8 mouse cellular contexts compared by ENCODE assay signal in genomic region chr11:100702081-100702851, GRCm38 (mm10). TPM values are rescaled to one million over a fixed set of nuclear protein-coding genes. Genes with fewer than 3 reads are reported as not detected.
DNase-seq lines count a peak whose midpoint lies in the region; ATAC-seq lines count a peak whose summit lies in the region.

No protein-coding gene starts in this region.

- H3K9me3 ChIP-seq in forebrain, embryonic 12.5 days, result no peaks in the 10 kb centered on the region
- no peaks in the 10 kb centered on the region for H3K9me3 ChIP-seq in hindbrain, embryonic 15.5 days
- no peaks in the 10 kb centered on the region for H3K9me3 ChIP-seq in limb, embryonic 11.5 days (ENCODE audit: control insufficient read depth, low read length)
- H3K9me3 ChIP-seq in midbrain, embryonic 13.5 days, result no peaks in the 10 kb centered on the region
- H3K9me3 ChIP-seq in stomach, embryonic 15.5 days, result no peaks in the 10 kb centered on the region

- H3K4me2 ChIP-seq in forebrain, embryonic 12.5 days, result peak overlapping the region; percentile 29
- peak overlapping the region; percentile 25; the same call in 1 of the 2 replicates for H3K4me2 ChIP-seq in hindbrain, embryonic 15.5 days
- no peak overlapping the region for H3K4me2 ChIP-seq in limb, embryonic 11.5 days (ENCODE audit: low read depth, severe bottlenecking)
- no peak overlapping the region for H3K4me2 ChIP-seq in midbrain, embryonic 13.5 days (replicated peaks)
- peak overlapping the region; percentile 46 for H3K4me2 ChIP-seq in stomach, embryonic 15.5 days

- DNase-seq in ovary, postnatal 14 days (ENCODE audit: low spot score), result peak; percentile 64
- DNase-seq in ovary, postnatal 36 days (ENCODE audit: low spot score), result no peak
- DNase-seq in c-Kit-positive CD71-positive TER-119-negative erythroid progenitor cells, embryonic 14.5 days (ENCODE audit: low read depth), result peak; percentile 68
- peak; percentile 78 for DNase-seq in limb, embryonic 11.5 days (ENCODE audit: low spot score)

- H3K27me3 ChIP-seq in forebrain, embryonic 12.5 days, result peaks cover 9% of the 10 kb centered on the region; the same call in 1 of the 2 replicates
- H3K27me3 ChIP-seq in hindbrain, embryonic 15.5 days, result 0 out of 2 replicates have a peak, but pooled peaks cover 5% of the 10 kb centered on the region
- no peaks in the 10 kb centered on the region for H3K27me3 ChIP-seq in limb, embryonic 11.5 days (ENCODE audit: control insufficient read depth, insufficient read depth, low read length)
- H3K27me3 ChIP-seq in midbrain, embryonic 13.5 days, result peaks cover 14% of the 10 kb centered on the region; the same call in 1 of the 2 replicates
- no peaks in the 10 kb centered on the region for H3K27me3 ChIP-seq in stomach, embryonic 15.5 days (replicated peaks)

- no peak overlapping the region for H3K4me3 ChIP-seq in forebrain, embryonic 12.5 days (replicated peaks)
- H3K4me3 ChIP-seq in hindbrain, embryonic 15.5 days, result no peak overlapping the region
- no peak overlapping the region for H3K4me3 ChIP-seq in limb, embryonic 11.5 days (ENCODE audit: low read depth, low read length)
- no peak overlapping the region for H3K4me3 ChIP-seq in midbrain, embryonic 13.5 days (replicated peaks)
- no peak overlapping the region for H3K4me3 ChIP-seq in stomach, embryonic 15.5 days (replicated peaks)

- 36% methylated on average over 19 of the region's 19 CpGs for WGBS in forebrain, embryonic 12.5 days
- 39% methylated on average over 19 of the region's 19 CpGs for WGBS in hindbrain, embryonic 15.5 days
- 37% methylated on average over 19 of the region's 19 CpGs for WGBS in limb, embryonic 11.5 days
- 42% methylated on average over 19 of the region's 19 CpGs for WGBS in midbrain, embryonic 13.5 days
- 38% methylated on average over 19 of the region's 19 CpGs for WGBS in stomach, embryonic 15.5 days

- 0 out of 2 replicates have a peak, but pooled peaks have one; percentile 20 for ATAC-seq in forebrain, embryonic 12.5 days (ENCODE audit: low FRiP score)
- ATAC-seq in hindbrain, embryonic 15.5 days (ENCODE audit: low FRiP score, low read depth), result 0 out of 2 replicates have a peak, but pooled peaks have one; percentile 25
- no peak for ATAC-seq in limb, embryonic 11.5 days (ENCODE audit: insufficient number of reproducible peaks, low FRiP score, low TSS enrichment, low read depth)
- ATAC-seq in midbrain, embryonic 13.5 days, result peak; percentile 46; the same call in 1 of the 2 replicates
- ATAC-seq in stomach, embryonic 15.5 days (ENCODE audit: insufficient read depth, low FRiP score, low read depth), result peak; percentile 40; the same call in 1 of the 2 replicates

- H3K27ac ChIP-seq in forebrain, embryonic 12.5 days, result no peak overlapping the region
- H3K27ac ChIP-seq in hindbrain, embryonic 15.5 days (replicated peaks), result no peak overlapping the region
- H3K27ac ChIP-seq in limb, embryonic 11.5 days (replicated peaks; ENCODE audit: low read depth, low read length), result no peak overlapping the region
- no peak overlapping the region for H3K27ac ChIP-seq in midbrain, embryonic 13.5 days
- H3K27ac ChIP-seq in stomach, embryonic 15.5 days, result no peak overlapping the region

- H3K9ac ChIP-seq in forebrain, embryonic 12.5 days, result no peak overlapping the region
- no peak overlapping the region for H3K9ac ChIP-seq in hindbrain, embryonic 15.5 days
- no peak overlapping the region for H3K9ac ChIP-seq in limb, embryonic 11.5 days (ENCODE audit: low read length)
- H3K9ac ChIP-seq in midbrain, embryonic 13.5 days (replicated peaks), result no peak overlapping the region
- no peak overlapping the region for H3K9ac ChIP-seq in stomach, embryonic 15.5 days

- peaks cover 30% of the 10 kb centered on the region for H3K36me3 ChIP-seq in forebrain, embryonic 12.5 days (replicated peaks)
- peaks cover 25% of the 10 kb centered on the region for H3K36me3 ChIP-seq in hindbrain, embryonic 15.5 days
- H3K36me3 ChIP-seq in limb, embryonic 11.5 days (ENCODE audit: control insufficient read depth, insufficient read depth, low read length), result peaks cover 3% of the 10 kb centered on the region; the same call in 1 of the 2 replicates
- peaks cover 31% of the 10 kb centered on the region for H3K36me3 ChIP-seq in midbrain, embryonic 13.5 days
- peaks cover 23% of the 10 kb centered on the region for H3K36me3 ChIP-seq in stomach, embryonic 15.5 days

- peaks cover 6% of the 10 kb centered on the region for H3K4me1 ChIP-seq in forebrain, embryonic 12.5 days
- H3K4me1 ChIP-seq in hindbrain, embryonic 15.5 days (replicated peaks), result peaks cover 10% of the 10 kb centered on the region
- H3K4me1 ChIP-seq in limb, embryonic 11.5 days (ENCODE audit: control insufficient read depth, insufficient read depth, low read length), result no peaks in the 10 kb centered on the region
- H3K4me1 ChIP-seq in midbrain, embryonic 13.5 days (replicated peaks), result peaks cover 5% of the 10 kb centered on the region
- peaks cover 8% of the 10 kb centered on the region for H3K4me1 ChIP-seq in stomach, embryonic 15.5 days

RNA-seq across cellular contexts. Expression of gene Dhx58, which starts 1.8 kb away (rescaled TPM):
- 2.1 and 2.6 TPM in 2 replicates for polyA plus RNA-seq in forebrain, embryonic 12.5 days (2016; fragmentation: Nextera tagmentation; extraction: Ambion mirVana)
- 3.0 and 3.1 TPM in 2 replicates for polyA plus RNA-seq in hindbrain, embryonic 15.5 days (2015; fragmentation: Nextera tagmentation; extraction: Ambion mirVana)
- 2.0 and 2.8 TPM in 2 replicates for polyA plus RNA-seq in limb, embryonic 11.5 days (2014; fragmentation: Nextera tagmentation; extraction: Ambion mirVana)
- 2.5 and 2.6 TPM in 2 replicates for polyA plus RNA-seq in midbrain, embryonic 13.5 days (2015; fragmentation: Nextera tagmentation; extraction: Ambion mirVana)
- polyA plus RNA-seq in stomach, embryonic 15.5 days (2015; fragmentation: Nextera tagmentation; extraction: Ambion mirVana), result 2.8 and 4.0 TPM in 2 replicates

RNA-seq across cellular contexts. Expression of gene Kat2a, which starts 10.0 kb away (rescaled TPM):
- 65.2 and 65.7 TPM in 2 replicates for polyA plus RNA-seq in forebrain, embryonic 12.5 days (2016; fragmentation: Nextera tagmentation; extraction: Ambion mirVana)
- polyA plus RNA-seq in hindbrain, embryonic 15.5 days (2015; fragmentation: Nextera tagmentation; extraction: Ambion mirVana), result 67.2 and 74.0 TPM in 2 replicates
- polyA plus RNA-seq in limb, embryonic 11.5 days (2014; fragmentation: Nextera tagmentation; extraction: Ambion mirVana), result 60.1 and 68.9 TPM in 2 replicates
- 44.5 and 47.7 TPM in 2 replicates for polyA plus RNA-seq in midbrain, embryonic 13.5 days (2015; fragmentation: Nextera tagmentation; extraction: Ambion mirVana)
- polyA plus RNA-seq in stomach, embryonic 15.5 days (2015; fragmentation: Nextera tagmentation; extraction: Ambion mirVana), result 47.3 and 50.6 TPM in 2 replicates

RNA-seq across cellular contexts. Expression of gene Zfp385c, which starts 10.0 kb away (rescaled TPM):
- 0.12 and 0.61 TPM in 2 replicates for polyA plus RNA-seq in forebrain, embryonic 12.5 days (2016; fragmentation: Nextera tagmentation; extraction: Ambion mirVana)
- polyA plus RNA-seq in hindbrain, embryonic 15.5 days (2015; fragmentation: Nextera tagmentation; extraction: Ambion mirVana), result 0.82 and 0.94 TPM in 2 replicates
- polyA plus RNA-seq in limb, embryonic 11.5 days (2014; fragmentation: Nextera tagmentation; extraction: Ambion mirVana), result 0.19 and 0.57 TPM in 2 replicates
- 0.45 and 0.70 TPM in 2 replicates for polyA plus RNA-seq in midbrain, embryonic 13.5 days (2015; fragmentation: Nextera tagmentation; extraction: Ambion mirVana)
- 0.06 and 0.21 TPM in 2 replicates for polyA plus RNA-seq in stomach, embryonic 15.5 days (2015; fragmentation: Nextera tagmentation; extraction: Ambion mirVana)

RNA-seq across cellular contexts. Expression of gene Hspb9, which starts 11.4 kb away (rescaled TPM):
- polyA plus RNA-seq in forebrain, embryonic 12.5 days (2016; fragmentation: Nextera tagmentation; extraction: Ambion mirVana), result 0.52 TPM in 1 of 2 replicates, not detected in the other
- polyA plus RNA-seq in hindbrain, embryonic 15.5 days (2015; fragmentation: Nextera tagmentation; extraction: Ambion mirVana), result 0.25 and 0.35 TPM in 2 replicates
- polyA plus RNA-seq in limb, embryonic 11.5 days (2014; fragmentation: Nextera tagmentation; extraction: Ambion mirVana), result 0.24 and 0.41 TPM in 2 replicates
- polyA plus RNA-seq in midbrain, embryonic 13.5 days (2015; fragmentation: Nextera tagmentation; extraction: Ambion mirVana), result 0.26 TPM in 1 of 2 replicates, not detected in the other
- not detected in 2 replicates for polyA plus RNA-seq in stomach, embryonic 15.5 days (2015; fragmentation: Nextera tagmentation; extraction: Ambion mirVana)

RNA-seq across cellular contexts. Expression of gene Rab5c, which starts 35.7 kb away (rescaled TPM):
- 18.2 and 25.2 TPM in 2 replicates for polyA plus RNA-seq in forebrain, embryonic 12.5 days (2016; fragmentation: Nextera tagmentation; extraction: Ambion mirVana)
- polyA plus RNA-seq in hindbrain, embryonic 15.5 days (2015; fragmentation: Nextera tagmentation; extraction: Ambion mirVana), result 42.0 and 42.4 TPM in 2 replicates
- 45.8 and 68.7 TPM in 2 replicates for polyA plus RNA-seq in limb, embryonic 11.5 days (2014; fragmentation: Nextera tagmentation; extraction: Ambion mirVana)
- polyA plus RNA-seq in midbrain, embryonic 13.5 days (2015; fragmentation: Nextera tagmentation; extraction: Ambion mirVana), result 27.4 and 29.5 TPM in 2 replicates
- 24.5 and 25.5 TPM in 2 replicates for polyA plus RNA-seq in stomach, embryonic 15.5 days (2015; fragmentation: Nextera tagmentation; extraction: Ambion mirVana)

Comparison
In these comparisons a context has a peak if more than half of its experiments do, and no peak if none do; other contexts are left out.
1. H3K4me2 ChIP-seq: peak in forebrain, embryonic 12.5 days (single experiment), hindbrain, embryonic 15.5 days (single experiment) and stomach, embryonic 15.5 days (single experiment); none in limb, embryonic 11.5 days (single experiment) and midbrain, embryonic 13.5 days (single experiment).